Mouse (Mus musculus) ES-E14 (cell line): ENCODE data around the gene Mesd.

Experiments
- CHD2 ChIP-seq: IDR thresholded peaks from 2 replicates; pipeline ENCODE4 v1.6.1; 2014; ENCODE audit warnings: mild to moderate bottlenecking, low read depth, low read length, inconsistent platforms
- MAFK ChIP-seq: IDR thresholded peaks from 2 replicates; pipeline ENCODE4 v1.6.1; 2014; ENCODE audit warnings: mild to moderate bottlenecking, low read depth, low read length, inconsistent platforms; ENCODE audit not compliant: insufficient read depth
- ZC3H11A ChIP-seq: IDR thresholded peaks from 2 replicates; pipeline ENCODE4 v1.6.1; 2012; ENCODE audit warnings: low read depth, mild to moderate bottlenecking, inconsistent platforms, low read length, borderline replicate concordance
- ZNF384 ChIP-seq: IDR thresholded peaks from 2 replicates; pipeline ENCODE4 v1.6.1; 2012; ENCODE audit warnings: low read depth, low read length, inconsistent platforms

GRCm38 (mm10) chr7:83939017-83939721 is 54.9 kb downstream of the Mesd start:
- no peak for TF ChIP-seq CHD2
- TF ChIP-seq MAFK: no peak
- TF ChIP-seq ZC3H11A: no peak
- no peak for TF ChIP-seq ZNF384
